Mouse (Mus musculus) CD4-positive helper T cell, adult 2 months (primary cell): ENCODE measurements around the gene Gdnf.

Experiments used
- DNase-seq: peaks from one replicate; pipeline ENCODE4 v3.0.0-alpha.2; 2012; ENCODE audit warnings: low read depth, missing footprints, low spot score

The Gdnf gene

DNA sequence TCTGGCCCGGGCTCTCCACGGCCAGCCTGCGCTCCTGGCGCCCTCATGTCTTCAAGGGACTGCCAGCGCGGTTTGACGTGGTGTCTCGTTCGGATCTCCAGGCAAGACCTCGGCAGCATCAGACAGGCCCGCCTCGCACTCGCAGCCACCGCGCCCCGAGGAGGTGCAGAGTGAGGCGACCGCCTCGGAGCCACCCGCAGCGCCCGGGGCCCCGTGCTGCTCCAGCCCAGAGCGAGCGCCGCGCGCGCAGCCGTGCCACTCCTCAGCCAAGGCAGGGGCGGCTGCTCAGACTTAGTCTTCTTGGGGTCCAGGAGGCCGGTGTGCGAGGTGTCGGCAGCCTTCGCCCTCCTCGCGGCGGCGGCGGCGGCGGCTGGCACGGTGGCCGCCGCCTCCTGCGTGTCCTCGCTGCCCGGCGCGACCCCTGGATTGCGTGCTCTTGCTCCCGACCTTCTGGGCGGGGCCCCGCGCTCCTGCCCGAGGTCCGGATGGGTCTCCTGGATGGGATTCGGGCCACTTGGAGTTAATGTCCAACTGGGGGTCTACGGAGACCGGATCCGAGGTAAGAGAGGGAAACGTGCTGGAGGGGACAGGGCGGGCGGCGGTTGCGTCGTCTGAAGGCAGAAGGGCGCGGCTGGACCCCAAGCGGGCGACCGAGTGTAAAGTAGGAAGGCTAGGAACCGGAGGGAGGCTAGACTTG lies at the start of gene Gdnf:
TSS of gene Gdnf (plus strand) at position 291 of the 697 bp plus-strand sequence.
- no peak for DNase-seq

DNA sequence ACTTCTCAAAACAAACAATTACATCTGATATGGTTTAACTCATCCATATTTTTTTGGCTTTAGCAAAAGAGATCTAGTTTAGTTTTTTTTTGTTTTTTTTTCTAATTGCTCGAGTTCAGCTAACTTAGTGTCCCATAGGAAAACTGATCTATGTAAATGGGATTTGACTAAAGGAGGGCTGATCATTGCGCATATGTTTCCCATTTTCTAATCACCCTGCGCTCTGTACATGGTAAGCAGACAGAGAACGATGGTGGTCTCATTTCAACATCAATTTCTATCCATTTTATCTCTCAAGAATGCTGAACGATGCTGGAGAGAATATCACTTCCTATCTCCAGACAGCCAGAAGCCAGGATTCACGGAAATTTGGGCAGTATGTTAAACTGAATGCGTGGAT lies 43.5 kb upstream of the Gdnf start:
- no peak for DNase-seq

GRCm38 (mm10) chr15:7772983-7773382 lies 37.7 kb upstream of the Gdnf start:
- no peak for DNase-seq

DNA sequence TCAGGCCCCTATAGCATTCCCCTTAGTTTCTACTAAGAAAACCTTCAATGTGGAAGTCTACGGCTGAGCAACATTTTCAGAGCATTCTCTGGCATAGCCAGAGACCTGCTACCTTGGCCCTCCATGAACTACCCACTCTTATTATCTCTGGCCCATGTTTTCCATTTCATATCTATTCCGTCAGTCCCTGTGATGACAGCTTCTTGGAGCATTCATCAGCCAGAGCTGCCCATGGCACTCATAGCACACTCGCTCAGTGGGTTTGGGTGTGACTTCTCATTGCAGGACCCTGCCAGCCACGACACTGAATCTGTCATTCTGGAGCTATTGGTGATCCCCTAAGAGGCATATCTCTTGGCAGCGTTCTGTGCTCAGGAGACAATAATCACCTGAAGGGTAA lies 29.1 kb upstream of the Gdnf start:
- DNase-seq: no peak

DNA sequence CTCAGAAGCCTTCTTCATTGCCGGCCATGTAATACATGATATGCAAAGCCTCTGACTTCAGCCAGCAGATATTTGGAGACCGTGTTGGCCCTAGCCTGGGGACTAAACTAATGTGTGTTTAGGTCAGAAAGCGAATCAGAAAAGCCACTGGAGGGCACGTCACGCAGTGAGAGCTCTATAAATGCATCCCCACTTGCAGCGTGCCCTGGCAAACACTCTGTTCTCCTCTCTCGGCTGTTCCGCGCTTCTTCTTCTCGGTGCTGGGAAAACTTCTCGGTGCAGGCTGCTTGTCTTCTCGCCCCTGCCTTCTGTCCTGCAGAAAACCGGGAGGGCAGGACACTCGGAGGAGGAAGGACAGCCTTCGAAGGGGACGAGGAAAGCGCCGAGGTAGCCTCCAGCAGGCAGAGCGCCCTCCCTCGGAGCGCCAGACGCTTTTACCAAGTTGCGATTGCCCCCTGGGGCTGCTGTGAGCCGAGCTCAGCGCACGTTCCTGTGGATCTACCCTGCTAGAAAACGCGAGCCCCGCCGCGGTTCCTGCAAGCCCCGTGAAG lies 730 bp upstream of the Gdnf start:
- no peak for DNase-seq

- no peak for DNase-seq
Measured at GRCm38 (mm10) chr15:7811253-7811625, 593 bp downstream of the Gdnf start.

- DNase-seq: no peak
Measured at GRCm38 (mm10) chr15:7811856-7812733, 1.4 kb downstream of the Gdnf start.

DNA sequence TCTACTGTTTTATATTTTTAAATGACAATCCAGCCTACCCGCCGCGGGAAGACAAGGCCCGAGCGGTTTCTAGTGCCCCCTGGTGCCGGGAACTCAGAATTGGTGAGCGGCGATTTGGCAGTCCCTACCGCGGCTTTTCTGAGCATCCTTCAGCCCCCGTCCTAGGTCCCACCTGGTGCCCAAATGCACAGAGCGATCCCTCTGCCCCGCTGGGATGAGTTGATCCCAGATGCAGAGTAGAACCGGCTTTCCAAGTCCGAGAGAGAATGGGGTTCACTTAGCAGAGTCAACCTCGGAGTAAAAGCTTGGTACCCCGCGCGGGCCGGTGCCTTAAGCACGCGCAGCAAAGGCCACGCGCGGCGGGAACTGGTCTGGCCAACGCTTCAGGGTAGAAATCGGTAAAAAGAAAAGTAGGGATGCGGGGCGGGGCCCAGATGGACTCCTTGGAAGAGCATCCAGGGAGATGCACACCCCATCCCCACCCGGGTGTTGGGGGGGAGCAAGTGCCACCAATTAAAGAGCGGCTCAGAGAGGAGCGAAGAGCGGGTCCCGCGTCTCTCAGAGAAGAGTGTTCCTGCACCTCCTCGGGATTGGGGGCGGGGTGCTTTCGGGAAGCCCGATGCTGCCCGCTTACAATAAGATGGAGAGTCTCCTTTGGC lies 2.4 kb downstream of the Gdnf start:
- no peak for DNase-seq

- DNase-seq: no peak
Measured at GRCm38 (mm10) chr15:7813531-7814370, 3.1 kb downstream of the Gdnf start.

- no peak for DNase-seq
Measured at GRCm38 (mm10) chr15:7814371-7814680, 3.7 kb downstream of the Gdnf start.

GRCm38 (mm10) chr15:7814917-7815316 lies 4.3 kb downstream of the Gdnf start:
- no peak for DNase-seq

GRCm38 (mm10) chr15:7815521-7815944 lies 4.9 kb downstream of the Gdnf start:
- DNase-seq: no peak

DNA sequence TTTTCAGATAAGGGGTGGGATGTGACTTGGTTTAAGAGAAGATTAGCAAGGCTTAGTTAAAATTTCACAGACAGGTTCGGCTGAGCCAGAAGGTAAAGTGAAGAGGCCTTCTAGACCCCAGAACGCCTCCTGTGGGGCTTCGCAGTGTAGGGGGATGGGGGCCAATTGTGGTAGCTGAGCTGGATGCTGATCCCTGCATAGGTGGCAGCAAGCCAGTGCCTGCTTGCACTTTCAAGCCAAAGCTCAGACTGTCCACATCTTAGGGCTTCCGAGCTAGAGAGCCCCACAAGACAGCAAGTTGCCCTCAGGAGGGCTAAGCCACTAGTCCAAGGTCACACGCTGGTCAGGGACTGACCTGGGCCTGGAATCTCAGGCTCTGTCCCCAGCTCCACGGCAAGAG lies 13.2 kb downstream of the Gdnf start:
- no peak for DNase-seq

- no peak for DNase-seq
Measured at GRCm38 (mm10) chr15:7825530-7825929, 14.9 kb downstream of the Gdnf start.

DNA sequence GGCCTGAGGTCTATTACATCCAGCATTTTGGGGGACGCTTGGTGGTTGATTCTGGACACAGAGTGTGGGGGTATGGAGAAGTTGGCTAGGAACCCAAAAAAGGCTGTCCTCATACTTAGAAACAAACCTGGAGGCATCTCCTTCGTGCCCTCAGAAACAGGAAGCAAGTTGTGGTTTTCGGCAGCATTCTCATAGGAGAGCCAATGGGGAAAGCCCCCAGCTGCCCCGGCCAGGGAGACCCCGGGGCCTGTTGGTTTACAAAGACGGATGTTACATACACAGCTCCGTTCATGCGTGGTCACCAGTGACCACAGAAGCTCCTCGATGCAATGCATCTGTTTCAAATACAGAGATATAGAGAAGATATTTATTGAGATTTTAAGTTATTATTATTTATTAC lies 24.8 kb downstream of the Gdnf start:
- no peak for DNase-seq

DNA sequence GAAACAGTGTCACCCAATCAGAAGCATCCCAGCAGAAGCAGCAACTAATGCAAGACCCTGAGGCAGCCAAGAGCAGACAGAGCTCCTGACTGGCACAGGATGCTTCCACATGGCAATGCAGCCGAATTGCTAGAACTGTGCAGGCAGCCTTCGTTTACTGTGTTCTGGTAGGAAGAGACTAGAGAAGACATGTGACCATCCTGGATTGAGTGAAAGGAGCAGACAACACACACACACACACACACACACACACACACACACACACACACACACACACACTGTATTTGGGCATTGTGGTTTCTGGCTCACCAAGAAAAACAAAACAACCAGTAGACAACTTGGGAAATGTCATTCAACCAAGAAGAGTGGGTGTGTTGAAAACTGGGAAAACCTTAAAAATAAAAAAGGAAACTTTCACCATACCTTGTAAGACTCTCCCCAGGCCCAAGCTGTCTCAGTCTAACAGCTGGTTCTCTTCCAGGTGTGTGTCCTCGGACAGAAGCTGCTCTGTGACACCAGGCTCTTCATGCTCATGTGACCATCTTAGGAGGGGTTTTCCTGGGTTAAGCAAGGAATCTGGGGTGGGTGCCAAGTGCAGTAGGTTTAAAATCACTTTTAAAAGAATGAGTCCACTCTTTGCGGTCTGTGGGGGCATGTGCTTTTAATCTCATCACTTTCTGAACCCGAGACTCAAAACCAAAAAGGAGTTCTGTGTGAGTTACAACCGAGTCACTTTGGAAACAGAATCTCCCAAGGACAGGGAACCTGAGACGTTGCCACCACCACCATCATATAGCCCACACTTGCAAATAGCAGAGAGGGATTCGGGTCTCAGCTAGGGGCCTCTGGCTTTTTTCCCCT lies 27.6 kb downstream of the Gdnf start:
- no peak for DNase-seq

DNA sequence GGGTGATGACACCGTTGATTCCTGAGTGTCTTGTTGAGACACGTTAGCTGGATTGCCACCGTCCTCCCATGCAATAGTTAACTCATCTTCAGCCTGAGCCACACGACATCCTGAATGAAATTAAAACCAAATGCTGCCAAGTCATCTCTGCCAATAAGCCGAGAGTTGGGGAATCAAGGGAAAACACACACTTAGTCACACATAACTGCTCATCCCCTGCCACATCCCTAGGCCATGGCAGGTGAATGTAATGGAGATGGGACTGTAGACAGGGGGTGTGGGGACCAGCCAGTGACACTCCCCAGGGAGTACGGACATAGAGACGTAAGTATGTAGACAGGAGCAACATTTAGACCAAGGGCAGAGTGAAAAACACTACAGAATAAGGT lies 28.3 kb downstream of the Gdnf start:
- DNase-seq: no peak

GRCm38 (mm10) chr15:7841664-7842063 lies 31.0 kb downstream of the Gdnf start:
- DNase-seq: no peak

- no peak for DNase-seq
Measured at GRCm38 (mm10) chr15:7842398-7842797, 31.8 kb downstream of the Gdnf start.

DNA sequence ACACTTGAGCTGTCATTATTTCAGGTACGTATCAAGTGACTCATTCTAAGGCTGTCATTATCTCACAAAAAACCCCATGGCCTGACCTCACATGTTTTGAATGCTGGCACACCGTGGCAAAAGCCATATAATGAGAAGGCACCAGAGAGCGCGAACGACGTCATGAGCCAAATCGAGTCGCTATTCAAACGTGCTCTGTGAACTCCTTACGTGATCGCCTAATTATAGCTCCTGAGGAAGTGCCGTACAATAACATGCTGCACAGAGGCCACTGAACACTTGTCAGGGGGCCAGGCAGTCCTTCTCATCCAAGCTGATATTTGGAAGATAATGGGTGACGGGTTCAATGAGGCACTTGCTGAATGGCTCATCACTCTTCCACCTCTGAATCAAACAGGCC lies 46.8 kb downstream of the Gdnf start:
- no peak for DNase-seq

GRCm38 (mm10) chr15:7858841-7859240 lies 48.2 kb downstream of the Gdnf start:
- DNase-seq: no peak
